Mouse (Mus musculus) layer of hippocampus, postnatal 10 days (tissue): ENCODE measurements around the gene Syngap1. TPM values are rescaled to one million over a fixed set of nuclear protein-coding genes. Genes with fewer than 3 reads are reported as not detected.
"Not testable (repeated sequence)": the region's sequence is repeated elsewhere in the genome, so short reads cannot be mapped to it uniquely, and the experiment has no call there.

ENCODE experiments used
- DNase-seq, 2 experiments: peaks; one replicate each; pipeline ENCODE4 v3.0.0; 2021; ENCODE audit warnings: low spot score in 2 of 2
- total RNA-seq, 2 experiments: library from RNA; stranded (reverse); gene quantifications; 2 replicates each; pipeline ENCODE4 v1.2.3; 2021

The Syngap1 gene
- total RNA-seq, 2 experiments from 2014 or later, result 450 to 479 TPM

GRCm38 (mm10) chr17:26953201-26953600, 12.1 kb downstream of the Syngap1 start:
- DNase-seq, result no peak

GRCm38 (mm10) chr17:26953726-26954125, 12.7 kb downstream of the Syngap1 start:
- DNase-seq, result no peak

- DNase-seq, result no peak
Observed at GRCm38 (mm10) chr17:26956309-26956708, 15.3 kb downstream of the Syngap1 start.

- no peak for DNase-seq
Observed at GRCm38 (mm10) chr17:26956895-26957294, 15.8 kb downstream of the Syngap1 start.

- no peak for DNase-seq
Observed at GRCm38 (mm10) chr17:26957872-26958271, 16.8 kb downstream of the Syngap1 start.

- no peak for DNase-seq
Observed at GRCm38 (mm10) chr17:26958880-26959279, 17.8 kb downstream of the Syngap1 start.

GRCm38 (mm10) chr17:26959815-26960214, 18.8 kb downstream of the Syngap1 start:
- DNase-seq, result no peak

- no peak for DNase-seq
Observed at GRCm38 (mm10) chr17:26961572-26962240, 20.7 kb downstream of the Syngap1 start.

- DNase-seq, result peak in 1 of 2 experiments; percentile 14
Observed at GRCm38 (mm10) chr17:26966993-26967392, 25.9 kb downstream of the Syngap1 start.

GRCm38 (mm10) chr17:26967477-26967876, 26.4 kb downstream of the Syngap1 start:
- DNase-seq, result no peak

- DNase-seq, result peak in 1 of 2 experiments; percentile 19
Observed at GRCm38 (mm10) chr17:26968200-26968611, 27.2 kb downstream of the Syngap1 start.

GRCm38 (mm10) chr17:26969257-26969656, 28.2 kb downstream of the Syngap1 start:
- no peak for DNase-seq

- peak in 1 of 2 experiments; percentile 15 for DNase-seq
Observed at GRCm38 (mm10) chr17:26970221-26970620, 29.2 kb downstream of the Syngap1 start.

- peak in 1 of 2 experiments; percentile 18 for DNase-seq
Observed at GRCm38 (mm10) chr17:26971247-26971905, 30.3 kb downstream of the Syngap1 start.

- no peak for DNase-seq
Observed at GRCm38 (mm10) chr17:26972107-26972506, 31.1 kb downstream of the Syngap1 start.

- DNase-seq, result peak; percentile 94 to 98
Observed at GRCm38 (mm10) chr17:26972703-26973574, 31.9 kb downstream of the Syngap1 start, which contains the start of gene Zbtb9. Gene Zbtb9 (plus strand): TSS chr17:26973167.

GRCm38 (mm10) chr17:26974547-26974946, 33.5 kb downstream of the Syngap1 start:
- DNase-seq, result no peak

GRCm38 (mm10) chr17:26975415-26975814, 34.4 kb downstream of the Syngap1 start:
- DNase-seq, result no peak

GRCm38 (mm10) chr17:26977354-26977753, 36.3 kb downstream of the Syngap1 start:
- DNase-seq, result not testable (repeated sequence)

- no peak for DNase-seq
Observed at GRCm38 (mm10) chr17:26979426-26979825, 38.4 kb downstream of the Syngap1 start.

GRCm38 (mm10) chr17:26981050-26981449, 40.0 kb downstream of the Syngap1 start:
- DNase-seq, result no peak

- no peak for DNase-seq
Observed at GRCm38 (mm10) chr17:26983382-26983781, 42.3 kb downstream of the Syngap1 start.
